Mouse (Mus musculus): ENCODE measurements around the gene Ssh2.

The Ssh2 gene

DNA sequence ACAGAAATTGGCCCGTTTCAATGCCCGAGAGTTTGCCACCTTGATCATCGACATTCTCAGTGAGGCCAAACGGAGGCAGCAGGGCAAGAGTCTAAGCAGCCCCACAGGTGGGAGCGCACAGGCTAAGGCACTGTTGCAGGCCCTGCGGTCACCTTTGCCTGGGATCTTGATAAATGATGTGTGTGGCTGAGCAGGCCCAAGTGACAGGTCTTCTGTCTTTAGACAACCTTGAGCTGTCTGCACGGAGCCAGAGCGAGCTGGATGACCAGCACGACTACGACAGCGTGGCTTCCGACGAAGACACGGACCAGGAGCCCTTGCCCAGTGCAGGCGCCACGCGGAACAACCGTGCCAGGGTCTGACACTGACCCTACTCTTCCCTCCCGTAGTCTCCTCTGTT is 288.3 kb downstream of the Ssh2 start:
- in situ Hi-C loops (cut with MboI; ENCODE audit: low sequenced_read_pairs), result no loop called here

DNA sequence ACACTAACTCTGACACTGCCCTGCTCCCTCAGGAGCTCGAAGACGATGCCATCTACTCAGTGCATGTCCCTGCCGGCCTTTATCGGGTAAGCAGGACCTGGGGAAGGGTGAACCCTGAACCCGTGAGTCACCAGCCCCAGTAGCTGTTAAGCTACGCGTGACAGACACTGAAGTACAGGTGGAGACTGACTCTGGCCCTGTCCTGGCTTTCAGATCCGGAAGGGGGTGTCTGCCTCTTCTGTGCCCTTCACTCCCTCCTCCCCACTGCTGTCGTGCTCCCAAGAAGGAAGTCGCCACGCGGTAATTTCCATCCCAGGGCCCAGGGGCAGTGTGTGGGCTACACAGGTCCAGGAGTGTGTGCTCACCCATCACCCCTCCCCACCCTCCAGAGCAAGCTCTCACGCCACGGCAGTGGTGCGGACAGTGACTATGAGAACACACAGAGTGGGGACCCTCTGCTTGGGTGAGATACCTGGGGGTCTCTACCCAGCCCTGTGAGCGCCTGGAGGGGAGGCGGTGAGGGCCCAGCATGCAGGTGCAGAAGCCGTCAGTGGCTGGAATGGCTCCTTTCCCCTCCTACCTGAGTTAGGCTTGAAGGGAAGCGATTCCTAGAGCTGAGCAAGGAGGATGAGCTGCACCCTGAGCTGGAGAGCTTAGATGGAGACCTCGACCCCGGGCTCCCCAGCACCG is 289.3 kb downstream of the Ssh2 start:
- in situ Hi-C loops (cut with MboI; ENCODE audit: low sequenced_read_pairs), result no loop called here

- in situ Hi-C loops (cut with MboI; ENCODE audit: low sequenced_read_pairs), result no loop called here
Observed at GRCm38 (mm10) chr11:77506273-77506672, 290.2 kb downstream of the Ssh2 start.

- in situ Hi-C loops (cut with MboI; ENCODE audit: low sequenced_read_pairs), result no loop called here
Observed at GRCm38 (mm10) chr11:77506941-77507340, 290.9 kb downstream of the Ssh2 start.

GRCm38 (mm10) chr11:77507426-77507825 is 291.3 kb downstream of the Ssh2 start:
- in situ Hi-C loops (cut with MboI; ENCODE audit: low sequenced_read_pairs), result no loop called here

- in situ Hi-C loops (cut with MboI; ENCODE audit: low sequenced_read_pairs), result no loop called here
Observed at GRCm38 (mm10) chr11:77508068-77509021, 292.3 kb downstream of the Ssh2 start.
